Mouse (Mus musculus): ENCODE results near the gene Olfr735. TPM values are rescaled to one million over a fixed set of nuclear protein-coding genes. Genes with fewer than 3 reads are reported as not detected.

The Olfr735 gene
- not detected for total RNA-seq (2021)
- long read RNA-seq, experiment 1: 0 reads
- long read RNA-seq, experiment 2: 0 reads

DNA sequence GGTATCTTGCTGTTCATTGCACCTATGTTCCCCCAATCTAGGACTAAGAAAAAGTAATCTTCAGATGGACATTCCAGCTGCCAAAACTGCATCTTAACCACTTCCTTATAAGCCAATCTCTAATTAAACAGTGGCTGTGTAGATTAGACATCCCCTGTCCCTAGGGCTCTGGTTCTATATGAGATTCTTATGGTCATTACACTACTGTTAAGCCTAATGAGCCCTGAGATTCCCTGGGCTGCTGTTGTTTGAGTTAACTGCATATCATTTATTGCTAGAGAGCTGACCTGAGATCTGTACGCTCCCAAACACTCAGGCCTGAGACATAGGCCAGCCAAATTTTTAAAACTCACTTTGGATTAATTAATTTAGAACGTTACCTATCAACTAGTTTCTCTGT lies at the start of gene Olfr735:
Gene Olfr735, minus strand, starts transcription at position 77 of the 400 bp plus-strand sequence.
- DNase-seq (ENCODE audit: low spot score): no peak

GRCm38 (mm10) chr14:50380863-50381262 lies 32.2 kb upstream of the Olfr735 start, which contains the start of gene Olfr736:
Gene Olfr736, plus strand, starts transcription at chr14:50381163.
- DNase-seq (ENCODE audit: low spot score): no peak

DNA sequence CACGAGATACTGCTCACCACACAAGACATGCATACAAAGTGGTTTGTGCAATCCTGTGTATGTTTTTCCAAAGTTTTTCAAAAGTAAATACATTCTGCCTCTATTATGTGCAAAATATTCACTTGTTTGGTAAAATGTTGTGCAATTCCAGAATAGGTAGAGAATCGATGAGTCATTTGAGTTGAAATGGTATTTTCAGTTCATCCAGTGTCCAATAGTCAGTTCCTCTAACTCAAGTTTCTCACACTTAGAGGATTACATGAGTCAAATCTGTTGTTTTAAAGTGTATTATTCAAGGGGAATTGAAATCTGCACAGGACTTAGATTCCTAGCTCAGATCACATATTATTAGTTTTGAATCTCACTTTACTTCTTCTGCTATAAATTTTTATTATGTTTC lies 14.9 kb upstream of the Olfr735 start:
- no peak for DNase-seq (ENCODE audit: low spot score)

DNA sequence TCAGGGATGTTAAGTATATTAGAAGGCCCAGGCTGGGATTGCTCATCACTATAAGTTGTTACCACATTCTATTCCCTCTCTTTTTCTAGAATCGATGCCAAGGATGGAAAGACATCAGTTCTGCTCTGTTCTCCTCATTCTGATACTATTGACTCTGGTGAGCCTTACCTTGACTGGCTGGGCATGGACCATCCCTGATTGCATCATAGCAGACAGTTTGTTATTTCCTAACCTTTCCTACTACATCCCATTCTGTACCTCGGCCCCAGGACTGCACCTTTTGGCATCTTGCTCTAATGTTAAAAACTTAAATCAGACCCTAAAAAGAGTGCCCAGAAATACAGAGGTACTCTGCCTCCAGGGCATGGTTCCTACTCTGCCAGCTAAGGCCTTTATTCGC lies 11.8 kb upstream of the Olfr735 start:
- DNase-seq (ENCODE audit: low spot score): no peak

DNA sequence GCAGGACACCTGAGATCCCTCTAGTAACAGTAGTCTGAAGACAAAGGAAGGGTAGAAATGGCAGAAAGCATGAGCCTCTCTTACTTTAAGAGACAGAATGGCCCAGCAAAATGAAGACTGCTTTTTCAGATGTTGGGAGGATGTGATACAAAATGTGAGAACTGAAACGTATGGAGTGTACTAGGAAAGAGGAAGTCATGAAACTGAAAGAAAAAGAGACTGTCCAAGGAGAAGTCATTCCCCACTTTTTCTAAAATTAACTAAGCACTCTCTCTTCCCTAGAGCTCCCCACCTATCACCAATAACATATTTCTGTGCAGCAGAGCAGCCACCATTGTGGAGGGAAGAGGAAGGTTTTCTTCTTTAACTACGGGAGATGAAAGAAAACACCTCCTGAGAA lies 8.9 kb upstream of the Olfr735 start, which contains the start of gene Tlr11:
Gene Tlr11, plus strand, starts transcription at position 322 of the 400 bp plus-strand sequence.
- DNase-seq (ENCODE audit: low spot score): no peak

GRCm38 (mm10) chr14:50356725-50357124 lies 8.1 kb upstream of the Olfr735 start:
- no peak for DNase-seq (ENCODE audit: low spot score)

GRCm38 (mm10) chr14:50352438-50352837 lies 3.8 kb upstream of the Olfr735 start:
- DNase-seq (ENCODE audit: low spot score): no peak

GRCm38 (mm10) chr14:50326661-50327060 lies 22.0 kb downstream of the Olfr735 start, which contains the start of gene Olfr734:
Gene Olfr734, minus strand, starts transcription at chr14:50326761.
- DNase-seq (ENCODE audit: low spot score): no peak

GRCm38 (mm10) chr14:50301422-50301821 lies 47.2 kb downstream of the Olfr735 start, which contains the start of gene Olfr733:
Gene Olfr733, minus strand, starts transcription at chr14:50301522.
- no peak for DNase-seq (ENCODE audit: low spot score)

Other genes with a start within 250 kb of the Olfr735 start
- gene Olfr727, start 225.7 kb downstream of the Olfr735 start, total RNA-seq (2021): not detected
- gene Olfr728, start 206.2 kb downstream of the Olfr735 start, total RNA-seq (2021): not detected
- gene Olfr729, start 196.0 kb downstream of the Olfr735 start, total RNA-seq (2021): not detected
- gene Olfr730, start 160.7 kb downstream of the Olfr735 start, total RNA-seq (2021): not detected
- not detected for gene Olfr731, start 107.0 kb downstream of the Olfr735 start, total RNA-seq (2021)
- not detected for gene Olfr732, start 64.7 kb downstream of the Olfr735 start, total RNA-seq (2021)
- not detected for gene Olfr733, start 47.4 kb downstream of the Olfr735 start, total RNA-seq (2021)
- gene Olfr734, start 22.1 kb downstream of the Olfr735 start, total RNA-seq (2021): not detected
- gene Tlr11, start 9.0 kb upstream of the Olfr735 start, total RNA-seq (2021): not detected
- gene Olfr736, start 32.3 kb upstream of the Olfr735 start, total RNA-seq (2021): not detected
- gene Olfr738, start 58.7 kb upstream of the Olfr735 start, total RNA-seq (2021): not detected
- gene Olfr739, start 69.8 kb upstream of the Olfr735 start, total RNA-seq (2021): not detected
- gene Olfr740, start 96.7 kb upstream of the Olfr735 start, total RNA-seq (2021): not detected
- not detected for gene Olfr741, start 123.9 kb upstream of the Olfr735 start, total RNA-seq (2021)
- not detected for gene Olfr742, start 154.7 kb upstream of the Olfr735 start, total RNA-seq (2021)
- gene Olfr743, start 173.0 kb upstream of the Olfr735 start, total RNA-seq (2021): not detected

Data from gastrocnemius, adult 18-20 months (tissue).